Mouse (Mus musculus): Measurements from ENCODE around the gene Sprr1b.

Sprr1b gene

GRCm38 (mm10) chr3:92438689-92439088, at the start of gene Sprr1b:
TSS of gene Sprr1b (minus strand) at chr3:92438789.
- DNase-seq (ENCODE audit: low read depth, low spot score) = no peak

- DNase-seq (ENCODE audit: low read depth, low spot score) = no peak
These were observed 47.7 kb upstream of the Sprr1b start for GRCm38 (mm10) chr3:92486307-92486706.

DNA sequence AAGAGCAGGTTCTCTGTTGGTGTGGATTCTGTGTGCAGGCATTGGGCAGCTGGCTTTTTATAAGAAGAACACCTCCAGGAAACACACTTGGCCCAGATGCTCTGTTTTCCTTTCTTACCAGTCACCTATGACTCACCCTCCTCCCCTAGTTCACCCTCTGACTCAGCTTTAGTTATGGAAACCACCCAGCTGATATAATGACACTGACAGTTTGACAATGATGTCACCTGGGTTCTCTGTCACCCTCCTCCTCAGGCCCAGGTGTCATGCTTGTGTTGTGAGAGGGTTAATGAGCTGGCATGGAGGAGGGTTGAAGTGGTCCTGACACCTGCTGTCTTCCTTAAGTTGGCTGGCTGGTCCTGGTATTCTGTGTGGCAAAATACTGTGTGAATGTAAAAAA, 47.3 kb upstream of the Sprr1b start, which contains the start of gene Sprr1a:
Gene Sprr1a (minus strand): TSS at position 33 of the 400 bp plus-strand sequence.
- no peak for DNase-seq (ENCODE audit: low read depth, low spot score)

- peak; percentile 9 for DNase-seq (ENCODE audit: low read depth, low spot score)
These were observed 42.7 kb upstream of the Sprr1b start for GRCm38 (mm10) chr3:92481249-92481648.

- no peak for DNase-seq (ENCODE audit: low read depth, low spot score)
These were observed 31.5 kb upstream of the Sprr1b start for GRCm38 (mm10) chr3:92470111-92470510.

GRCm38 (mm10) chr3:92467424-92467823, 28.8 kb upstream of the Sprr1b start:
- no peak for DNase-seq (ENCODE audit: low read depth, low spot score)

DNA sequence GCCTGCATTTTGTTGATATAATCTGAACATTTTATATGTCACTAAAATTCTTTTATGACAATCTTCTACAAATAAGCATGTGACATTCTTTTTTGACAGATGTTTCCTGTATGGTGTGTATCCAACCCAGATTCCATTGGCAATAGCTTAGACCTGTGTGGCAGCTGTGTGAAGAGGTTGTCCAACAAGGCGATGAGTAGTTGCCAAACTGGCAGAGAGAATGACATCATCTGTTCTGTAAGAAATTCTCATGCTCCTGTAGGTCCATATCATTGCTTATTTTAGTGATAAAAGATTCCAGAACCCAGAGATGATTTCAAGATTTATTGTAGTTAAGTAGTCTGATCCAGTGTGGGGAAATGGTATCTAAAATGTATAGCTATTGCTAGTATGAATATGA, 28.0 kb upstream of the Sprr1b start:
- DNase-seq (ENCODE audit: low read depth, low spot score) = no peak

- DNase-seq (ENCODE audit: low read depth, low spot score) = no peak
These were observed 20.0 kb upstream of the Sprr1b start, which contains the start of gene Sprr3 for GRCm38 (mm10) chr3:92458620-92459019. TSS of gene Sprr3 (minus strand) at chr3:92458720.

GRCm38 (mm10) chr3:92455151-92455550, 16.6 kb upstream of the Sprr1b start:
- no peak for DNase-seq (ENCODE audit: low read depth, low spot score)

GRCm38 (mm10) chr3:92440177-92440576, 1.6 kb upstream of the Sprr1b start:
- no peak for DNase-seq (ENCODE audit: low read depth, low spot score)

- no peak for DNase-seq (ENCODE audit: low read depth, low spot score)
These were observed 6.3 kb downstream of the Sprr1b start, which contains the start of gene Sprr2k for GRCm38 (mm10) chr3:92432282-92432681. TSS of gene Sprr2k (plus strand) at chr3:92432582.

- no peak for DNase-seq (ENCODE audit: low read depth, low spot score)
These were observed 9.3 kb downstream of the Sprr1b start, which contains the start of gene Gm9774 for GRCm38 (mm10) chr3:92429323-92429722. TSS of gene Gm9774 (minus strand) at chr3:92429423.

DNA sequence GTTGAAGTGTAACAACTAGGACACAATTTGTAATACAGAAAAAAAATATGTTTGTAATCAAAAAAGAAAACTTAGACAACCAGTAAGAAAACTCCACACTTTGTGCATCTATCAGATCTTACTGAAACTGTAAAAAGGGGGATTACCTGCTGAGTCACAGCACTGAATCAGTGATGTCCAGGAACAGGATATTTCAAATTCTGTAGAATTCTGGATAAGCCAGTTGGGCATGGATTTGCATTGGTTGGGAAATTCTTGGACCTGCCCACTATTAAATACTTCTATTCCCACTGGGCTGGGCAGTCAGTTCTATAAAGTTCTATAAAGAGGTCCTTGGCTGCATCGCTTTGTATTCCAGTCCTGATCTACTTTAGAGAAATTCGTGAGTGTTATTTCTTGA, 20.8 kb downstream of the Sprr1b start, which contains the start of gene Sprr2j-ps:
Gene Sprr2j-ps (plus strand): TSS at position 301 of the 400 bp plus-strand sequence.
- no peak for DNase-seq (ENCODE audit: low read depth, low spot score)

- no peak for DNase-seq (ENCODE audit: low read depth, low spot score)
These were observed 30.9 kb downstream of the Sprr1b start, which contains the start of gene Sprr2i for GRCm38 (mm10) chr3:92407691-92408090. TSS of gene Sprr2i (plus strand) at chr3:92407991.

GRCm38 (mm10) chr3:92394301-92394700, 44.3 kb downstream of the Sprr1b start:
- DNase-seq (ENCODE audit: low read depth, low spot score) = no peak
